Mouse (Mus musculus) adipocyte (in vitro differentiated cells): ENCODE results near the gene Olfr610.
"Not testable (repeated sequence)": the region's sequence is repeated elsewhere in the genome, so short reads cannot be mapped to it uniquely, and the experiment has no call there.

ENCODE experiments used
- DNase-seq: peaks from one replicate; pipeline ENCODE4 v3.0.0-alpha.2; 2016; ENCODE audit warnings: low spot score

Olfr610 gene

GRCm38 (mm10) chr7:103512022-103512421 lies at the start of gene Olfr610:
Olfr610 (minus strand) TSS chr7:103512122.
- no peak for DNase-seq

GRCm38 (mm10) chr7:103555779-103556178 lies 43.9 kb upstream of the Olfr610 start, which contains the start of gene Olfr615:
Olfr615 (plus strand) TSS chr7:103556079.
- no peak for DNase-seq

- no peak for DNase-seq
Measured at GRCm38 (mm10) chr7:103547774-103548173, 35.9 kb upstream of the Olfr610 start, which contains the start of gene Olfr613. Olfr613 (plus strand) TSS chr7:103548074.

- not testable (repeated sequence) for DNase-seq
Measured at GRCm38 (mm10) chr7:103542617-103543016, 30.7 kb upstream of the Olfr610 start, which contains the start of gene Olfr612. Olfr612 (minus strand) TSS chr7:103542717.

GRCm38 (mm10) chr7:103520746-103521145 lies 8.8 kb upstream of the Olfr610 start, which contains the start of gene Olfr611:
Olfr611 (minus strand) TSS chr7:103520846.
- not testable (repeated sequence) for DNase-seq

- no peak for DNase-seq
Measured at GRCm38 (mm10) chr7:103497962-103498361, 14.0 kb downstream of the Olfr610 start, which contains the start of gene Olfr609. Olfr609 (minus strand) TSS chr7:103498062.

- not testable (repeated sequence) for DNase-seq
Measured at GRCm38 (mm10) chr7:103477106-103477505, 34.8 kb downstream of the Olfr610 start.

GRCm38 (mm10) chr7:103469577-103469976 lies 42.3 kb downstream of the Olfr610 start, which contains the start of gene Olfr608:
Olfr608 (plus strand) TSS chr7:103469877.
- no peak for DNase-seq

- DNase-seq: no peak
Measured at GRCm38 (mm10) chr7:103460590-103460989, 51.3 kb downstream of the Olfr610 start.
